Mouse (Mus musculus): ENCODE measurements around the gene Znfx1. TPM values are rescaled to one million over a fixed set of nuclear protein-coding genes. Genes with fewer than 3 reads are reported as not detected.

The Znfx1 gene
- polyA plus RNA-seq, 2 experiments = 7.8 to 10.6 TPM

DNA sequence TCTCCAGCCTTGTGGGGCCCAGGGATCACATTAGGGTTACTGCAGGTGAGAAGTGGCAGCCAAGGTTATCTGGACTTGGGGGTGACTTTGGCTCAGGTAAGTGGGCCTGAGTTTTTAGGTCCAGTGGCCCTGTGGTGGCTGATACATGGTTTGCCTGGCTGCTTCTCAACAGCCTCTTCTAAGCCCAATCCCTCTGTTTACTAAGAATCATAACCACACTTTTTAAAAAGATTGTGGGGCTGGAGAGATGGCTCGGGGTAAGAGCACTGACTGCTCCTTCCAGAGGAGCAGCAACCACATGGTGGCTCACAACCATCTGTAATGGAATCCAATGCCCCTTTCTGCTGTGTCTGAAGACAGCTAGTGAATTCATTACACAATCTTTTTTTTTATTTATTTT, 3.2 kb upstream of the Znfx1 start:
- no peak for TF ChIP-seq POLR2A (IDR thresholded peaks at IDR 0.05; ENCODE audit: borderline replicate concordance, extremely low read depth, insufficient read depth, insufficient read length)
- Histone ChIP-seq H3K27me3 (ENCODE audit: control insufficient read depth, insufficient read depth, low read length) (no peaks in the 10 kb centered on the region), H3K9ac (ENCODE audit: low read depth, low read length, severe bottlenecking) (no peak overlapping the region), H3K36me3 (ENCODE audit: control insufficient read depth, insufficient read depth, low read length) (peaks cover 19% of the 10 kb centered on the region), H3K4me2 (replicated peaks; ENCODE audit: low read depth, low read length, severe bottlenecking) (no peak overlapping the region), H3K9me3 (ENCODE audit: control insufficient read depth, low read length) (no peaks in the 10 kb centered on the region), H3K27ac (replicated peaks; ENCODE audit: low read depth, low read length) (no peak overlapping the region), H3K4me1 (ENCODE audit: control insufficient read depth, insufficient read depth, low read length) (peaks cover 19% of the 10 kb centered on the region), H3K4me3 (replicated peaks; ENCODE audit: low read length) (no peak overlapping the region)
- no peak for ATAC-seq (ENCODE audit: low FRiP score, low read depth)
- WGBS = 36% methylated on average over 1 of the region's 1 CpGs
- no peak for DNase-seq (ENCODE audit: low spot score)

DNA sequence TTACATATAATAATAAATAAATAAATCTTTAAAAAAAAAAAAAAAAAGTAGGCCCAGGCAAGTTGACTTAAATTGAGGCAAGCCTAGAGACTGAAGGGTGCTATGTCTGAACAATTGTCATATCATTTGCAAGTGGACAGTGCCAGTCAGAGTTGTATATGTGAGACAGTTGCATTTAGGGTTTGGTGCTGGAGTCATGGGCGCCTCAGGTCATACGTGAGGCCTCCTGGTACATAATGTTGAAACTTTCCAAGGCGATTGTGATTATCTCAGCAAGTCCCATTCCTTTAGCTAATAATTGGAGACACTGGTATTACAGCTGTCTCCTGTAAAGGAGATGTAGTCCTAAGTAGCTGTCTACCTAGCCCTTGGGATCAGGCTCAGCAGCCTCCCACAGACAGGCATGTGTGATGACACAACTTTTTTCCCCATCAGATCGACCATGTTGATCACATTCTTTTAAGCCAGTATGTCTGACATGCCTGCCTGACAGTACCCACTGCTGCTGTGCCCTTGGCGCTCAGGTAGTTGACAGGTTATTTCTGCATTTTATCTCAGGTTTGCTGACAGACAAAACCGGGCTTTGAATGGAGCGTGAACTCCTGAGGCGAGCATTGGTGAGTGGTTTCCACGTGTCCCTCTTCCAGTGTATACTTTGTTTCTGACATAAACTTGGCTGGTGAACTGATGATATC, 1.9 kb upstream of the Znfx1 start:
- no peak overlapping the region; the same call in 1 of the 2 replicates for H3K27ac ChIP-seq (replicated peaks; ENCODE audit: low read depth, low read length)
- ATAC-seq (ENCODE audit: low FRiP score, low read depth) = no peak
- no peaks in the 10 kb centered on the region for H3K9me3 ChIP-seq (ENCODE audit: control insufficient read depth, low read length)
- 27% methylated on average over 9 of the region's 9 CpGs for WGBS
- peak overlapping the region; percentile 89 for H3K4me3 ChIP-seq (replicated peaks; ENCODE audit: low read length)
- H3K27me3 ChIP-seq (ENCODE audit: control insufficient read depth, insufficient read depth, low read length) = no peaks in the 10 kb centered on the region
- no peak for TF ChIP-seq POLR2A (IDR thresholded peaks at IDR 0.05; ENCODE audit: borderline replicate concordance, extremely low read depth, insufficient read depth, insufficient read length)
- peaks cover 22% of the 10 kb centered on the region for H3K36me3 ChIP-seq (ENCODE audit: control insufficient read depth, insufficient read depth, low read length)
- H3K9ac ChIP-seq (ENCODE audit: low read depth, low read length, severe bottlenecking) = peak overlapping the region; percentile 92
- H3K4me1 ChIP-seq (ENCODE audit: control insufficient read depth, insufficient read depth, low read length) = peaks cover 19% of the 10 kb centered on the region
- no peak for DNase-seq (ENCODE audit: low spot score)
- peak overlapping the region; percentile 64 for H3K4me2 ChIP-seq (replicated peaks; ENCODE audit: low read depth, low read length, severe bottlenecking)

DNA sequence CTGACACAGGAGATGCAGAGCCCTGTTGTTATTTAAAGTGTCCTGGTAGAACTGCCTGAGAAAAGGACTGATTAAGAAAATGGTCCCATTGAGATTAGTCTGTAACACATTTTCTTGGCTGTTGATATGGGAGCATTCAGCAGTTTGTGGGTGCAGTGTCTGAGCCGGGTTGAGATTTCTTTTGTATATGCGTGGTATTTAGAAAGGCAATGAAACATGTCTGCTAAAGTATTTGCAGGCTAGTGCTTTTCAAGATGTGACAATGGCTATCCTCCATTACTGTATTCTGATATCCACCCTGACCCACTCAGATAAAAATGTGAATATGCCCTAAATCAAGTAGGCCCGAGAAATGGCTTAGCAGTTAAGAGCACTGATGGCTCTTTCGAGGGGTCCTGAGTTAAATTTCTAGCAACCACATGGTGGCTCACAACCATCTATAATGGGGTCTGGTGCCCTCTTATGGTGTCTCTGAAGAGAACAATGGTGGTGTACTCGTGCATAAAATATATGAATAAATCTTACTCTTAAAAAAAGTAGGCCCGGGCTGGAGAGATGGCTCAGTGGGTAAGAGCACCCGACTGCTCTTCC, 1.2 kb upstream of the Znfx1 start:
- Histone ChIP-seq H3K9ac (ENCODE audit: low read depth, low read length, severe bottlenecking) (peak overlapping the region; percentile 92), H3K4me2 (replicated peaks; ENCODE audit: low read depth, low read length, severe bottlenecking) (peak overlapping the region; percentile 64), H3K27me3 (ENCODE audit: control insufficient read depth, insufficient read depth, low read length) (no peaks in the 10 kb centered on the region), H3K36me3 (ENCODE audit: control insufficient read depth, insufficient read depth, low read length) (peaks cover 23% of the 10 kb centered on the region), H3K27ac (replicated peaks; ENCODE audit: low read depth, low read length) (peak overlapping the region; percentile 87), H3K4me3 (replicated peaks; ENCODE audit: low read length) (peak overlapping the region; percentile 89), H3K4me1 (ENCODE audit: control insufficient read depth, insufficient read depth, low read length) (peaks cover 19% of the 10 kb centered on the region), H3K9me3 (ENCODE audit: control insufficient read depth, low read length) (no peaks in the 10 kb centered on the region)
- no peak for DNase-seq (ENCODE audit: low spot score)
- no peak for ATAC-seq (ENCODE audit: low FRiP score, low read depth)
- 0% methylated on average over 7 of the region's 7 CpGs for WGBS
- no peak for TF ChIP-seq POLR2A (IDR thresholded peaks at IDR 0.05; ENCODE audit: borderline replicate concordance, extremely low read depth, insufficient read depth, insufficient read length)

DNA sequence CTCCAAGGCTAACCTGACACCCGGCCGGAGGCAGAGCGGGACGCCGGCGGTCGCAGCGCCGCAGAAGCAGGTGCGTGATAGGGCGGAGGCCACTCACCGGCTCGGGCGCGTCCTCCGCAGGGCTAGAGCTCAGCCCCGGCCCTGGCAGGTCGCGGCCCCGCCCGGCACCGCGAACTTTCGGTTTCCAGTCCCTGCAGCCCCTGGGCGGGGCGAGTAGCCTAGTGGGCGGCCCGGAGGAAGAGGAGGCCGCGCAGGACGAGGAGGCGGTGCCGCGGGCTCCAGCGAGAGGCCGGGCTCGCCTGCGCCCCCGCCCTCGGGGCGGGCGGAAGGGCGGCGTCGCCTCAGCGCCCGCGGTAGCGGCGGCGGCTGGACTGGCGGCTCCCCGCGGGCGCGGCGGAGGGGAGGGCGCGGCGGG, 311 bp downstream of the Znfx1 start:
- Histone ChIP-seq H3K4me2 (replicated peaks; ENCODE audit: low read depth, low read length, severe bottlenecking) (peak overlapping the region; percentile 70), H3K9me3 (ENCODE audit: control insufficient read depth, low read length) (no peaks in the 10 kb centered on the region), H3K27ac (replicated peaks; ENCODE audit: low read depth, low read length) (peak overlapping the region; percentile 87), H3K4me3 (replicated peaks; ENCODE audit: low read length) (peak overlapping the region; percentile 89), H3K9ac (ENCODE audit: low read depth, low read length, severe bottlenecking) (peak overlapping the region; percentile 92), H3K4me1 (ENCODE audit: control insufficient read depth, insufficient read depth, low read length) (peaks cover 19% of the 10 kb centered on the region), H3K27me3 (ENCODE audit: control insufficient read depth, insufficient read depth, low read length) (no peaks in the 10 kb centered on the region), H3K36me3 (ENCODE audit: control insufficient read depth, insufficient read depth, low read length) (peaks cover 32% of the 10 kb centered on the region)
- 0% methylated on average over 17 of the region's 60 CpGs for WGBS
- DNase-seq (ENCODE audit: low spot score) = peak; percentile 90
- TF ChIP-seq POLR2A (IDR thresholded peaks at IDR 0.05; ENCODE audit: borderline replicate concordance, extremely low read depth, insufficient read depth, insufficient read length) = no peak
- peak; percentile 92 for ATAC-seq (ENCODE audit: low FRiP score, low read depth)

DNA sequence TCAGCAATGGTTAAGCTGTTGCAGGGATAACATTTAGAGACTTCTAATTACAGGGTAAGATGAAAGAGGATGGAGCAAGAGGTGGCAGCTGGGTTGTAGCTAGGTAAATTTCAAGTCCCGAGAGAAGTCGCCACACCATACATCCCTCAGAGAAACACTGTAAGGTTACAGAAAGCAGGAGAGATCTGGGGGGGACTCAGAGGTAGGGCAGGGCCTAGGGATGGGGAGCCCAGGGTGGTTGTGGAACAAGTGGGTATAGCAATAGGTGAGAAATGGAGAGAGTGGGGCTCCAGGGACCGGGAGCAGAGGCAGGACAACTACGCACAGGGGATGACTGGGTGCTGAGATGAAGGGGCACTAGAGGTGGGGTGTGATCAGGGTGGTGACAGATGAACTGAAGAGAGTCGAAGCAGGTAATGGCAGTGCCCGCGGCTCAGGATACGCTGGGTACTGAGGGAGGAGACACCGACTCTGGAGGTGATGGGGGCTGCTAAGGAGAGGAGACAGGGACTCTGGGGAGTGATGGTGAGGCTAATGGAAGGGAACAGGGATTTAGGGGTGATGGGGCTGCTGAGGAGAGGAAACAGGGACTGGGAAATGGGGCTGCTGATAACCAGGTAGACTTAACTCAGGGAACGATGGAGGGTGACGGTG, 1.3 kb downstream of the Znfx1 start:
- H3K9ac ChIP-seq (ENCODE audit: low read depth, low read length, severe bottlenecking) = peak overlapping the region; percentile 92
- H3K27me3 ChIP-seq (ENCODE audit: control insufficient read depth, insufficient read depth, low read length) = no peaks in the 10 kb centered on the region
- peaks cover 42% of the 10 kb centered on the region for H3K36me3 ChIP-seq (ENCODE audit: control insufficient read depth, insufficient read depth, low read length)
- H3K4me2 ChIP-seq (replicated peaks; ENCODE audit: low read depth, low read length, severe bottlenecking) = peak overlapping the region; percentile 70
- no peaks in the 10 kb centered on the region for H3K9me3 ChIP-seq (ENCODE audit: control insufficient read depth, low read length)
- peak overlapping the region; percentile 89 for H3K4me3 ChIP-seq (replicated peaks; ENCODE audit: low read length)
- no peak for TF ChIP-seq POLR2A (IDR thresholded peaks at IDR 0.05; ENCODE audit: borderline replicate concordance, extremely low read depth, insufficient read depth, insufficient read length)
- peaks cover 19% of the 10 kb centered on the region for H3K4me1 ChIP-seq (ENCODE audit: control insufficient read depth, insufficient read depth, low read length)
- DNase-seq (ENCODE audit: low spot score) (no peak), ATAC-seq (ENCODE audit: low FRiP score, low read depth) (no peak)
- H3K27ac ChIP-seq (replicated peaks; ENCODE audit: low read depth, low read length) = no peak overlapping the region
- 14% methylated on average over 11 of the region's 11 CpGs for WGBS

Measured in limb, embryonic 14.5 days (tissue).